Mouse (Mus musculus) cerebellum, postnatal 14 days (tissue): ENCODE data around the gene Uqcc2.
A peak's percentile ranks its signal among the peaks of the same experiment; 100 is the strongest.

Experiments
- DNase-seq, 2 experiments: peaks; one replicate each; pipeline ENCODE4 v3.0.0; 2021; ENCODE audit warnings: mixed read lengths in 2 of 2

Uqcc2 gene

DNA sequence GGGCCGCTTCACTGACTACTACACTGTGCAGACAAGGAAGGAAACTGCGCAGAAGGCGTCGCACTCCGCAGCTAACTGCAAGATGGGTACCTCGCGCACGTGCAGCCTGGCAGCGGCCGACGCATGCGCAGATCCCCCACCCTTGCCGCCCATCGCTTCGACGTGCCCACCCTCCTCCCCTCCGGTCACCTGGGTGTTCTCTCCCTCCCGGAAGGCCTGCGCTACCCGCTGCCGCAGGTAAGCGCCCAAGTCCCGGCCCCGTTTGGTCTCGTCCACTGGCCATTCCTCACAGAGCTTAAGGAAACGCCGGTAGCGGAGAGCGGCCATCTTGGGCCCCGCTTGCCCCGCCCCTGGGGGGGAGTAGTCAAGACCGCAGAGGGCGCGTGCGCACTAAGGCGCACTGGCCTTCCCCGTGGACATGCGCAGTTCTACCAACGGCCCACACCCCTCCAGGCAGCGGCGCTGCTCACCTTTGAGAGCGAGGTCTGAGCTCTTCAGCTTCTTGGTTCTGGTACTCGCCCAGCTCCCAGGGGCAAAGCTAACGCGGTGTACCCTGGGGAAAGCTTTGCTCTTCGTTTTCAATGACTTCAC is at the start of gene Uqcc2:
Gene Uqcc2, minus strand, starts transcription at position 366 of the 591 bp plus-strand sequence.
- peak; percentile 99 for DNase-seq

DNA sequence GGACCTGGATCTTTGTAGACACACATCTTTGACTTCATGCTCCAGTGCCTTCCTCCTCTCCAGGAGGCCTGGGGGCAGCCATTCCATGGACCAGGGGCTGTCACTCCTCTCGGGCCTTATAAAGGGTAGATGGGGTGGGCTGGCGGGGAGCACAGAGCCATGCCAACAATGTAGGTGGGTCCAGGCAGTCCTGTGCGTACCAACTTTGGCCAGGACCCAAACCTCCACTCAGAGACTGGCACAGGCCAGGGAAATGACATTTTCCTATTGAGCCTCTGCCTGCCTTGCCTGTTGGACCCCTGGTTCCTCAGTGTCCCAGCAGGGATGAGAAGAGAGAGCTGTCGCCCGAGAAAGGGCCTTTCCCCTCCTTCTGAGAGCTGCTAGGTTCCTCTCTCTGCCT is 48.7 kb upstream of the Uqcc2 start:
- DNase-seq, result peak in 1 of 2 experiments; percentile 42

DNA sequence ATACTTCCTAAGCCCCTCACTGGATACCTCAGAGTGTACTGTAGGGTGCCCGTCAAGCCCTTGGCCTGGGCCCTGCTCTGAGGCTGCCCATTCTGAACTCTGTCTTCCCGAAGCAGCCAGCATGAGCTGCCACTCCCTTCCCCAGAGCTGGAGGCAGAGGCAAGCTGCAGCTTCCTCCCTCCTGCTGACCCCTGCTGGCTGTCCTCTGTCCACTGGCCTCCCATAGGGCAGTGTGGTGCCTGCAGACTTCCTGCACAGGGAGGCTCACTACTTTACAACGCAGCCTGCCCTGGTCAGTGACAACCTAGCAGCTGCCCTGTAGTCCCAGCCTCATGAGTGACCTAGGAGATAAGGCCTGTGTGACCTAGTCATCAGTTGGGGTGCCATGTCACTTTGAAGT is 48.0 kb upstream of the Uqcc2 start:
- DNase-seq, result no peak

DNA sequence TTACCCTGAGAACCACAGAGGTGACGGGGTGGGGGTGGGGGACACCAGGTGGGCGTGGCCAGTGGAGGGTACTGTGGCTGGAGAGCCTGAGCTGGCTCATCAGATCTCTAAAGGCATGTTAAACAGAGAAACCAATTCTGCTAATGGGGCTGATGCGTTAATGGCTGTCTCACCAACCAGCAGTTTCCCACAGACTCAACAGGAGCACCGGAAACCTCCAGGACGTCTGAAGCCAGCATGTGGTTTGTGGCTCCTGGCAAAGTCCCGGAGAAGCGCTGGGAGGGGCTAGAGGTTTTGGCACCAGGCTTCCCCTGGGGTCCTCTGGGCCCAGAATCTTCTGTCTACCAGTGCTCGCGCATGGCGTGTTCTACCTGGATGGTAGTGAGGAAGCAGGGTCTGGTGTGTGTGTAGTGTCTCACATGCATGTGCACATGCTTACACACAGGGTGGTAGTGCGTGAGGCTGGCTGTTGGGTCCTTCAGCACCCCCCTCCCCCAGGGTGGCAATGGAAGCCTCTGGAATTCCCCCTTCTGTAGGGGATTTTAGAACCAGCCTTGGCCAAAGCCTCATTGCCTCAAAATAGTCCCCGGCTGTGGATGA is 46.1 kb upstream of the Uqcc2 start:
- no peak for DNase-seq

DNA sequence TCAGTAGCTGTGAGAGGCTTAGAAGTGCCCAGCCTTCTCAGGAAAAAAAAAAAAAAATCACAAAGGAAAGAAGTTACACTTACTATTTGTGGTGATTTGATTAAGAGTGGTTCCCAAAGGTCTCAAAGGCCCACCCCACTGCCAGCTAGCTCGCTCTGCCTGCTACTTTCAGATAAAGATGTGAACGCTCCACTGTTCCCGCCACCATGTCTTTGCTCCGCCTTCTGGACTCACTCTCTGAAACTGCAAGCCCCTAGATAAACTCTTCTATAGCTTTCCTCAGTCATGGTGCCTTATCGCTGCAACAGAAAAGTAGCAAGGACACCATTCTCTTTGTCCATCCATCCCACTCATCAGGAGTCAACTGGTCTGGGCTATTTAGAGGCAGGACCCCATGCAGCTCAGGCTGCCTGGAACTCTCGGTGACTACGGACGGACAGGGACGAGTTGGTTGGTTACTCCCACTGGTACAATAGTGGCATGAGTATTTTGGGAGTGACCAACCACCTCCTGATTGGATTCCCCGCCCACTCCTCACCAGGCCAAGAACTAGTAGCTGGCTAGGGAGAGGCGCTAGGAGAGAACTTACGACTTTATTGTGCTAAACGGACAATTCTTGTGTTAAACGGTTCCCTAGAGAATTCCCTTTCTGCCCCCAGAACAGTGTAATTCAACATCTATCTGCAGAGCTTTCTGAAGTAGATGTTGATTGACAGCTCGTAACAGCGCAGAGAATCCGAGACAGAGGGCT is 44.9 kb upstream of the Uqcc2 start:
- DNase-seq, result no peak

DNA sequence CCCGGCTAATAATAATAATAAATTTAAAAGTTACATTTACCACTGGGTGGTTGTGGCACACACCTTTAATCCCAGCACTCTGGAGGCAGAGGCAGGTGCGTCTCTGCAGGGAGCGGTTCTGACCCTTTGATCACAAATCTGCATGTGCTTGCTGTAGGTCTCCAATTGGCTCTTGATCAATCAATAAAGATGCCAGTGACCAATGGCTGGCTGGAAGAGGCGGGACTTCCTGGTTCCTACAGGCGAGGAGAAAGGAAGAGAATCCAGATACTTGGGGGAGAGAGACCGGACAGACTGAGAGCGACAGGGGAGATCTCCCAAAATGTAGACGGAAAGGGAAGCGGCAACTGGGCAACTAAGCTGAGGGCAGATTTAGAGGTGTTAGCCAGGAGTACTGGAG is 44.3 kb upstream of the Uqcc2 start:
- peak in 1 of 2 experiments; percentile 42 for DNase-seq

DNA sequence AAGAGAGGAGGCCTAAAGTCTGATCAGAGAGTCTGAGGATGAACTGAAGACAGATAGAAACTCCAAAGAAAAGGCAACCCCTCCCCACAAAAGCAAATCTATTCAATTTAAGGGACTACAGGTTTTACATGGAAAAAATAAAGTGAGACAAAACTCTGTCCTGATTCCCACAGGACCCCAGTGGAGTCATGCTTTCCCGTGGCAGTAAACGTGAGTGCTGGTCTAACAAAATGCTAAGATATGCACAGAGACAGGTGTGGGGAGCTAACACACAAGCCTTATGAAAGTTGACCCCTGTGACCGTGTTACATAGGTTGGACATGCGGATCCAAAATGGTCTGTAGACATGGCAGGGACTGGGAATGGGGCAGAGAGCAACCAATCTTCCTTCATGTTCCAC is 43.0 kb upstream of the Uqcc2 start:
- no peak for DNase-seq

DNA sequence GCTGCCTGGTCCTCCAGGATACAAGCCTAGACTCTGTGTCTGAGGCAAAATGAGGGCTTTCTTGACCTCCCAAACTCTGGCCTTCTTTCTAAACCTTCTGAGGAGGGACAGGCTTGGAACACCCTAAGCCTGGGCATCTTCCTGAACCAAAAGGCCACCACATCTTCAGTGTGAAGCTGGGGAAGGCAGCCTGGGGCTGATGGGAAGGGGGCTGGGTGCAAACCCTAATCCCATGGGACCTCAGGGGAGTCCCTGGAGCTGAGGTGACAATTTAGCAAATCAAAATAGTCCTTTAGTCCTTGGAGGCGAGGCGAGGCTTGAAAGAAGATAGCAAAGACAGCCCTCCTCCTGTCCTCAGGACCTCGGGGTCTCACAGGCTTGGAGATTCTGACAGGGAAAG is 42.6 kb upstream of the Uqcc2 start:
- no peak for DNase-seq

DNA sequence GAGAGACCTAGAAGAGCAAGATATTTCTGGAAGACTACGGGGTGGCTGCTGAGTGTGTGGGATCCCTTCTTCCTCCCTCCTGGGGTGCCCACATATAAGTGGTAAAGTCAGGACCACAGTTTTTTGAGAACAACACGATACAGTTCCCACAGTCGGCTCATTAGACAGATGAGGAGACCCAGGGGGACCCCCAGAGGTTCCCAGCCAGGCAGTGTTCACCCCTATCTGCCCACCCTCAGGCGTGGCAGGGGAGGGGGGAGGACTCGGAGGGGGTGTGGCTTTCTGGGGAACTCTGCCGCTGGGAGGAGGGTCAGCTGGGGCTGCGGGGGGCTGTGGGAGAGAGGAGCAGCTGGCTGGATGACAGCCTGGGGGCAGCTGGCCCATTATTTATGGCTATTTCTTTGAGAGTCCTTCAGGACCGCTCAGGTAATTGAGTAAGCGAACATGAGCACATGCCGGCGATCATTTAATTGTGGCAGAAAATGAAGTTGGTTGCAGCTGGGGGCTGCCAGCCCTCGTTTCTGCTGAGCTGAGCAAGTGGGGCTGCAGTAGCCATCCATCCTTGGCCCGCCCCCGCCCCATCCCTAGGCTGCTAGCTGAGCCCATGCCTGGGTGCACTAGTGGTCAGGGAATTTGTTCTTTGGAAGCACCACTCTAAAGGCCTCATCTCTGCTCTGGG is 41.6 kb upstream of the Uqcc2 start:
- peak in 1 of 2 experiments; percentile 17 for DNase-seq

DNA sequence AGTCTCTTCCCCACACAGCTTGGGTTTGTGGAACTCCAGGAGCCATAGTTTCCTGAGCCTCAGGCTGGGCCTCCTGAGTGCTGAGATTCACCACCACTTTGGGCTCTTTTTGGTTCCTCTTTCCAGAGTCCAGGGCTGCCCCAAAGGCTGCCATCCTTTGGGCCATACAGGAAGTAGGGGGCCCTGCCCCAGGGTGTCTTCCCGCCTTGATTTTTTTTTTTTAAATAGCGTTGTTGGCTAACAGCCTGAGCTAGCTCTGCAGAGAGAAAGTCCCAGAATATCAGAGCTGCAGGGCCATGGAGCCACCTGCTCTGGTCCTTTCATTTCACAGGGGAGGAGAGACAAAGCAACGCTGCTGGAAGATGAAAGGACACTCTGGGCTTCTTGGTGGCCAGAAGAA is 40.0 kb upstream of the Uqcc2 start:
- no peak for DNase-seq

DNA sequence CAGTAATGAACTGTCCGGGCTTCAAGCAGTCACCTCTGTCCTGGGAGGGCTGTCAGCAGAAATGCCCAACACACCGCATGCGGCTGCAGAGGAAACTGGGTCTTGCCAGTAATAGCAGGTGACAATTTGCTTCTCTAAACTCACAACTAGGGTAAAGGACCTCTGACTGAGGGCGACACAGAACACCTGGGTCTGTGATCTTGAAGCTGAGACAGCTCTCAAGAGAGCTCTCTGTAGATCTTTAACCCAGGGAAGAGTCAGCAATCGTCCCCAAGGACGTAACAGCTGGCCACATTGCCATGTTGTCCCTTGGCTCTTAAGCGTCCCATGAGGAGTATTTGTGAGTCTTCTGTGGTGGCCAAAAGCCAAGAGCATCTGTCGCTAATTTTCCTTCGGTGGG is 38.7 kb upstream of the Uqcc2 start:
- no peak for DNase-seq

DNA sequence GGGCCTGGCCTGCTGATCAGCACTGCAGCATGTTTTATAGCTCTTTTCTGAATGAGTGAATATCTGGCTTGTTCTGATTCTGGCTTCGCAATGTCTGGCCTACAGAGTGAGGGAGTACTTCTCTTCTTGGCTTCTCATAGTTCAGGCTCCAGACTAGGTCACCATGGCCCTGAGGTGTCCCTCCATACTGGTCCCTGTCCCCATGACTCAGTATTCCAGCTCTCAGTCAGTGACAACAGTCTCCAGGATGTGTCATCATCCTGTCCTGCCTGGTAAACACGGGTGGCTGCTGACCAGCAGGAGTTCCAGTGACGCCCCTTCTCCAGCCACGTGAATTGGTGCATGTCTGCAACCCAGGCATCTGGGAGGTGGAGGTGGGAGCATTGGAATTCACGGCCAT is 37.4 kb upstream of the Uqcc2 start:
- DNase-seq, result no peak

DNA sequence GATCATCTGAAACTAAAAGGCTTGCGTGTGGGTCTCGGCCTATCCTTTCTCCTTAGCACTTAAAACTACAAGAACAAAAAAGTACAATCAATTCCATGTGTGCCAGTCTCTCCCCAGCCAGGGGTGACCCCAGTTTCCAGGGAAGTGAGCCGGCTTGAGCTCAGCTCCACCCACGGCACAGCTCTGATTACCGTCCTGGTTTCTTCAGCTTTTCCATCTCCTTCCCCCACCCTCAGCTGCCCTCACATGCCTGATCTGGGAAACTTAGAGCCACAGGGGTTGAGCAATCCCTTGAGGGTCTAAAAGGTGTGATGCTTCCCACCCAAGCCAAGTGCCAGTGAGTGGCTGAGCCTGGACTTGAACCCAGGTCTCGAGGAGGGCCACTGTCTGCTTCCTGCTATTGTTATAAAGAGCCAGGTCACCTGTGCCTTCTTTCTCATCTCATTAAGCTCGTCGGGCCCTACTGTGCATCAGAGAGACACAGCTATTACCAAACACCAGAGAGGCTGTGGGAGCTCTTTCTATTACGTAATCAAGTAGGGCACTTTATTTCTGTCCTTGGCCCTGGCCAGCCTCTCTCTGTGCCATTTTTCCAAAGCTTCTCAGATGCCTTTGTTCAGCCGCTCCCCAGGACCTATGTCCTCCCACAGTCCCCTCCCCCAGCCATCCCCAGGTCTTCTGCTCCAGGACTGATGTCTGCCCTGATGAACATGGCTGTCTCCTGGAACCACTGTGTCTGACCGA is 36.4 kb upstream of the Uqcc2 start:
- DNase-seq, result no peak

DNA sequence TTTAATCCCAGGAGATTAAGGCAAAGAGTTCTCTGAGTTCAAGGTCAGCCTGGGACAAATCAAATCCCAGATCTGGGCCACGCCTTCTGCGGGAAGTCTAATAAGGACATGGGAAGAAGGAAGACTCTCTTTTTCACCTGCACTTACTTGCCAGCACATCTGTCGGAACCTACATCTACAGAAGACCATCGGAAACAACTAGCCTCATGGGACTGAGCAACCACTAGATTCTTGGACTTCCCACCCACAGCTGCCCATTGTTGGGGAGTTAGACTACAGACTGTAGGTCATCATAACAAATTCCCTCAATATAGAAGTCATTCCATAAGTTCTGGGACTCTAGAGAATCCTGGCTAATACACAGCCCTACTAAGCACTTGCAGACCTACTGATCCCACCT is 34.9 kb upstream of the Uqcc2 start:
- no peak for DNase-seq

DNA sequence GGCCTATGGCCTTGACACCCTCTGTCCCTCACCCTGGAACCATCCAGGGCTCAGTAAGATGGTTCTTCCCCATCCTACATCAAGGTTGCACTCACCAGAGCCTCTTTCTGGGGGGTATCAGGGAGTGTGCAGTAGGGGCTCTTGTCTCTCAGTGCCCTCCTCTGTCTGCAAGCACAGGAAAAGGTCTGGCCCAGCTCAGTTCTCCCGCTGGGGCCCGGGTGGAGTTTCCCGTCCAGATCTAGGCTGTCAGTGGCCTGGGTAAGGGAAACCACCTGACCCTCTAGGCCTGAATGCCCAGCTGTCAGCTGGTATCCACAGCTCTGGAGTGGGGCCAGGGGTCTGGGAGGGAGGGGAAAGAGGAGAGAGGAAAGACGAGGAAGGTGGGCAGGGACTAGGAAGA is 33.8 kb upstream of the Uqcc2 start, which contains the start of gene Ip6k3:
Gene Ip6k3, minus strand, starts transcription at position 251 of the 400 bp plus-strand sequence.
- DNase-seq, result peak in 1 of 2 experiments; percentile 76

DNA sequence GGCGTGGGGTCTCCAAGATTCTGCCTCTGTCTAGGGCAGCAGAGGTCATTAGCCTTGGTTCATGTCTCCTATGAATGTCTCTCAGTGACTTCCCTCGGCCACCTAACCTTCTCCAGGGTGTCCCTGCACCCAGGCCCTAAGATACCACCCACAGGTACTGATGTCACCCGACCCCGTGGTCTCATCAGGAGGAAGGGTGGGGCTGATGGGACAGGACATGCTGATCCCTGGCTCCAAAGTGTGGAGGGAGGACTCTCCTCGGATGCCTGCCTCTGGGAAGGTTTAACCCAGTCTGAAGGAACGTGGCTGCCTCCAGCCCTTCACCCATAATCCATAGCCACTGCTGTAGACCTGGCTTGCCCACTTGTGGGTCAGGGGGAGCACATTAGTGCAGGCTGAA is 33.2 kb upstream of the Uqcc2 start:
- DNase-seq, result no peak

DNA sequence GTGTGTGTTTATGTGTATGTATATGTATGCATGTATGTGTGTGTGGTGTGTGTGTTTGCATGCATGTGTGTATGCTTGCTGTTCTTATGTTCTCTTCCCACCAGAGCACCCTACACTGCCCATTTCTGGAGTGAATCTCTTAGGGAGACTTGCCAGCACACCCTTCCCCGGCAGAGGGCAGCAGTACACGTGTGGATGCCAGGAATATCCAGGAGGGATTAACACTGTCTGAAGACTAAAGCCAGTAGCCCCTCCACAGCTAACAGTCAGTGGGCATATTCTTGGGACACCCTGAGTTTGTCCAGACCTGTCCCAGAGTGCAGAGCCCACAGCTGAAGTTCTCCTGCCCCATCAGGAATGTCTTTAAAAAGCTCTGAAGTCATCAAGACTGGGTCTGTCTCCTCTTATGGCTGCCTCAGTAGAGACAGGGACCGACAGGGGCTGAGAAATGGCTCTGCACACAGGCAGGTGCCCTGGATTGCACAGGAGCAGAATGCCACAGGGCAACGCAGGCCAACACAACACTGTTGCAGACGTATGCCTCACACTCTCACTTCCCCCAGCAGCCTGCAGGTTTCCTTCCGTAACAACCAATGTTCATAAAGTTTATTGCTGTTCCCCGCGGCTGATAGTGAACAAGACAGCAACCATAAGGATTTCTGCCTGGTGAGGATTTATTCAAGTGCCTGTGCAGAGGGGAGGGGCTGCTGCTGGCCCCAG is 31.5 kb upstream of the Uqcc2 start:
- DNase-seq, result peak; percentile 84 to 88

DNA sequence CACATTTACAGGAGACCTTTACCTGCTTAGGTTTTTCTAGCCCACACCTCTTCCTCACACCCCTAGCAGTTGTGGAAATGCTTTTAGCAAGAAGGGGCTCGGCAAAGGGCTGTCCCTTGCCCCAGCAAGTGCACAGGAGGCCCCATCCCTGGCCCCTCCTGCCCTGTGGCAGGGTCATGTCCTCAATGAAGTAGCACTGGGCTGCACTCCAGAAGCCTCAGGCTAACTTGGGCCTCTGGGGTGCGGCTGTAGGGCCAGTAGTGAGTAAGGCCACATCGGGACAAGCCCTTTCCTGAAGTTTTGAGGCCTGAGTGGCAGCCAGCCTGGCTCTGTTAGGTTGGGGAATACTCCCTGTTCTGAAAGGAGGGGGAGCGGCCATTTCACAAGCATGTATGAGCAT is 27.2 kb upstream of the Uqcc2 start:
- no peak for DNase-seq

DNA sequence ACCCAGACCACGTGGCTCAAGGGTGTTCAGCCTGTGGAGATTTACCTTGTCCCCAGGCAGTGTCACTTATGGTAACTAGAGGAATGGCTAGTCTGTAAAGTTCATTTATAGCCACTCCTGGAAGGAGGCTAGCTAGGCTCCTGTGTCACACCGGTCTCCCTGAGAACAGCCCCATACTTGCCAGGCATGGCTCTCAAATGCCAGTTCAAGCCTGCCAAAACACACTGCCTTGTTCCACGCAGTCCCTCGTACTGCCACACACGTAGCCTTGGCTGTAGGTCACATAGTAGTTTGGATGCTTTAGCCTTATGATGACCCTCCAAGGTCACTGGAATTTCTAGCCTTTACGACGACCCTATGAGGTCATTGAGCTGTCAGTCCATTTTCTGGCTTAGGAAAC is 25.5 kb upstream of the Uqcc2 start:
- no peak for DNase-seq

DNA sequence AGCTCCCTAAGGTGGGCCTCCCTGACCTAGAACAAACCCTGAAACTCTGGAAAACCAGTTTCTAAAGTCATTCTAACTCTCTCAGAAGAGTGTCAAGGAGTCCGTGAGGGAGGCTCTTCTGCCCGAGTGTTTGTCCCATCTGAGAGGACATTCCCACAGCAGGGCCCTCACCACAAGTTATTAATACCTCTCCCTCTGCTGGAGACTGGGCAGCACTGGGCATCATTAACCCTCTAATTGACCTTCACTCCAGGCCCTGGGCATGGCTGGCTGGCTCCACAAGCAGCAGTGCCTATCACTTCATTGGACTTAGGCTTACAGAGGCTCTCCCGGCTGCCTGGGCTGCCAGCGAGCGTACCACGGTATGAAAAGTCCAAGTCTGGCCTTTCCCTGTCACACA is 24.7 kb upstream of the Uqcc2 start:
- no peak for DNase-seq

DNA sequence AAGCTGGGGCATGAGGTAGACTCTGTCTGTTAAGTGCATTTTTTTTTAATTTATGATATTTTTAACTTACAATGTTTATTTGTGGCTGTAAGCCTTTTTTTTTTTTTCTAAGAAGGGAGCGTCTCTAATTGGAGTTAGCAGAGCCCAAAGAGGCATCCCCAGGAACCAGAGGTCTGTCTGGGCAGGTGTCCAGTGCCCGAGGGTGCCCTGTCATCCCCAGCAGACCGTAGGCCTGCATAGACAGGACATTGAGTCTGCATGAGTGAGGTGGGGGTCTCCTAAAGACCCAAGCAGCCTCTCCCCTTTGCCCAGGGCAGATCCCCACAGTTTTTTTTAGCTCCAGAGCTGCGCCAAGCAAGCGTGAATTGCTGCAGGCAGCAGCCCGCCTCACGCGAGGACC is 22.0 kb upstream of the Uqcc2 start:
- no peak for DNase-seq

DNA sequence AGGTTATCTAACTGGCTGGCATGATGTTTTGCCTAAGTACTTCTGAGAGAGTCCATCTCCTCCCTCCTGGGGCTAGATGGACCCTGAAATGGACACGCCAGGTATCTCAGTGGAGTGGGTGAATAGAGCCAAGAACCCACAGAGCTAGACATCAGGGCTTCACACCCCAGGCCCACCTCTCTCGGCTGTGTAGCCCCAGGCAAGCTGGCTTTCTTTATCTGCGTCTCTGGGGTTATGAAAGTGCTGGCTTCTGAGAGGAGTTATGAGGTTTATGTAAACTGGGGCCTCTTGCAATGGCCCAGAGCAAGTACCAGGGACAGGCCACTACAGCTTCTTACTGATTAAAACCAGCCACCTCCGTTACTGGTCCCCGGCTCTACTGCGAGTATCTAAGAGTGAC is 21.2 kb upstream of the Uqcc2 start:
- DNase-seq, result no peak
